Mouse (Mus musculus): ENCODE data around the gene Lima1. TPM values are rescaled to one million over a fixed set of nuclear protein-coding genes. Genes with fewer than 3 reads are reported as not detected.
A peak's percentile ranks its signal among the peaks of the same experiment; 100 is the strongest.
"Not testable (repeated sequence)": the region's sequence is repeated elsewhere in the genome, so short reads cannot be mapped to it uniquely, and the experiment has no call there.

The Lima1 gene
- polyA plus RNA-seq (2012; rRNA removed), result 28.4 and 33.8 TPM in 2 replicates

GRCm38 (mm10) chr15:99875334-99875869 is at the start of gene Lima1:
TSS of gene Lima1 (minus strand) at chr15:99875456.
- no peak for DNase-seq (ENCODE audit: low read depth)

DNA sequence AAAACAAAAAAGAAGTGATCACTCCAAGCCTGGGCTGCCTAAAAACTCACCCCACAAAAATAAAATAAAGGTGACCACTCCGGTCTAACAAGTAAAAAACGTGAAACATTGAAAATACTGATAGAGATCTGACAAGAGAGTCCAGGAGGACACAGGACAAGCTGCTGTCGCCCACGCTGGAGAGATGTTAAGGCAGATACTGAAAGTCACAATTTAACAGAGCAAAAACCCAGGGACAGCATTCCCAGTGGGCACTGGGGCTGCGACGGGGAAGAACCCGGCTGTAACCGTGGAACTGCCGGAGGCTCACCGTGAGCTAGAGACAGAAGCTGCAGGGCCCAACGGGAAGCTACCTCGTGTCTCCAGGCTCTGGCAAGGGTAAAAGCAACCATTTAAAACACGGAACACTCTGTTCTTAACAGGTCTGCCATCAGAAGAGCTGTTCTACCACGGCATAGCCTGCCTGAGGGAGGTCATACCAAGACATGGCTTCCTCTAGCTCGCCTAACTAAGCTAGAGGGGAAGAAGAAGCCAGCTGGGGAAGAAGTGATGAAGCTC is 44.4 kb upstream of the Lima1 start:
- peak; percentile 75 for DNase-seq (ENCODE audit: low read depth)

- DNase-seq (ENCODE audit: low read depth), result no peak
Measured at GRCm38 (mm10) chr15:99917264-99917663, 42.0 kb upstream of the Lima1 start.

DNA sequence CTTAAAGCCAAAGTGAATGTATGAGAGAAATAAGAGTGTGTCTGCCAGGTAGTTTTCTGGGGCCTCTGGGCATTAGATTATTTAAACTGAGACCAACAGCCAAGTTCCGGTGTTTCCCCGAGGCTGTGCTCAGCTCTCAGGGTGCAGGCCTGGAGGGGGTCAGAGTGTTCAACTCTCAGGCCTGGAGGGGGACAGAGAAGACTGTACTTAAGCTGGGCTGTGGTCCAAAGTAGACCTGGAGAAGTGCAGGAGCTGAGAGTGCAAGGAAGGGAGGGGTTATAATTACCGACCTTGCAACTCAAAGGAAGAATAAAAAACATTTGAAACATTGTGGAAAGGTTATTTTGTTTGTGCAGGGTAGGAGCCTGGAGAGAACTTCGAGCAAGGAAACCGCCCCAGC is 39.4 kb upstream of the Lima1 start:
- no peak for DNase-seq (ENCODE audit: low read depth)

DNA sequence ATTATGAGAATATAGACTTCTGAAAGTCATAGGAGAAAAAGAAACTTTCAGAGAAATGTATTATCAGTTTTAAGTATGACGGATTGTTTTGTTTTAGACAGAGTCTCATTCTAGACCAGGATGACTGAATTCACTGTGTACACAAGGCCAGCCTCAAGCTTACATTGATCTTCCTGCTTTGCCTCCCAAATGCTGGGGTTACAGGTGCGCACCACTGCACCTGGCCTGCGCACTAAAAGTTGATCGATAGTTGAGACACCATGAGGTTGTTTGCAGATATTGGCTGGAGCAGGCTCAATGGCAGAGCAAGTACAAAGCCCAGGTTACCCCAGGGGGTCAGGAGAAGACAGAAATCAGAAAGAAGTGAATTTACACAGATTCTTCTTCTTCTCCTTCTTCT is 36.5 kb upstream of the Lima1 start:
- no peak for DNase-seq (ENCODE audit: low read depth)

DNA sequence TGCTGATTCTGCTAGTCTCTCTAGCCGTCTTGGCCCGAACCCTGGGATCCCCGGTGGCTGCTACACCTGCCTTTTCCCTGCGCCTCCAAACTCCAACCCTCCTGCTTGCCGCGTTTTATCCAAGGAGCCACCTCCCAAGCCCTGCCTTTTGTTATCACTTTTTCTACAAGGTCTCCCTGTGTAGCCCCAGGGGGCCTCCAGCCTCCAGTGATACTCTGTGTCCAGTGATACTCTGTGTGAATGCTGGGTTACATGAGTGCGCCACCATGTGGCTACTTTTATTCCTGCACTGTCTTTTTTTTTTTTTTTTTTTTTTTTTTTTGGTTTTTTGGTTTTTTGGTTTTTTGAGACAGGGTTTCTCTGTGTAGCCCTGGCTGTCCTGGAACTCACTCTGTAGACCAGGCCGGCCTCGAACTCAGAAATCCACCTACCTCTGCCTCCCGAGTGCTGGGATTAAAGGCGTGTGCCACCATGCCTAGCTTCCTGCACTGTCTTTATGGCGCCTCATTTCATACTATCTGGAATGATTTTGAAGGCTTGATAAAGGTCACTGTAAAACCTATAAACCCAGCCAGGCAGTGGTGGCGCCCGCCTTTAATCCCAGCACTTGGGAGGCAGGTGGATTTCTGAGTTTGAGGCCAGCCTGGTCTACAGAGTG is 34.2 kb upstream of the Lima1 start:
- not testable (repeated sequence) for DNase-seq (ENCODE audit: low read depth)

GRCm38 (mm10) chr15:99907514-99907913 is 32.3 kb upstream of the Lima1 start:
- no peak for DNase-seq (ENCODE audit: low read depth)

DNA sequence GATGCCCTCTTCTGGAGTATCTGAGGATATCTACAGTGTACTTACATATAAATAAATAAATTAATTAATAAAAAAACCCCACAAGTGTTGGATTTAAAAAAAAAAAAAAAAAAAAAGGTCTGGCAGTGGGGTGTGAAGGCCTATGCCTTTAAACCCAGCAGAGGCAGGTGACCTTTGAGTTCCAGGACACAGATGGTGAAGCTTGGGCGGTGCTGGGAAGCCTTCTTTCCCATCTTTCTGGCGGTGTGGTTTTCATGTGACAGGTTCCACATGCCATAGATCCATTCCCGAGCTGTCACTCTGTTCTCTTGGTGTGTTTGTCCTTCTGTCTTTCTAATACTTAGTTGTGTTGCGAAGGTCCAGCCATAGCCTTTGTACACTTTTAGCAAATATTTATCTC is 31.8 kb upstream of the Lima1 start:
- no peak for DNase-seq (ENCODE audit: low read depth)

- no peak for DNase-seq (ENCODE audit: low read depth)
Measured at GRCm38 (mm10) chr15:99904841-99905240, 29.6 kb upstream of the Lima1 start.

- DNase-seq (ENCODE audit: low read depth), result no peak
Measured at GRCm38 (mm10) chr15:99904333-99904732, 29.1 kb upstream of the Lima1 start.

DNA sequence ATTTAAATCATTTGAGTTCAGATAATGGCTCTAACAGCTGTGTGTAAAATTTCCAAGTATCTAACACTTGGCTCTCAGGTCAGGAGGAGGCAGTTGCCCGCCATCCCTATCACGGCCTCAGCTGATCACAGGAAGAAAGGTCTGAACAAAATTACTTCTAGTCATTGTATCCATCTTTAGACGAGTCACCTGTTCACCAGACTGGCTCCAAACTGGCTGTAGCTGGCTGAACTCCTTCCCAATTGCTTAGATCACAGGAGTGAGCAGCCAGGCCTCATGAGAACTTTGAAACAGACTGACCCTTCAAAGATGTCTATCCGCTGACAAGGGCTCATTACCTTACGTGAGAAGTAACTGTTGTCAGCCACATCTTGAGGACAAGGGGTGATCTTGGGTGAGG is 28.0 kb upstream of the Lima1 start:
- no peak for DNase-seq (ENCODE audit: low read depth)

GRCm38 (mm10) chr15:99902786-99903185 is 27.5 kb upstream of the Lima1 start:
- DNase-seq (ENCODE audit: low read depth), result no peak

GRCm38 (mm10) chr15:99896621-99897020 is 21.4 kb upstream of the Lima1 start:
- no peak for DNase-seq (ENCODE audit: low read depth)

GRCm38 (mm10) chr15:99891355-99891754 is 16.1 kb upstream of the Lima1 start:
- DNase-seq (ENCODE audit: low read depth), result no peak

DNA sequence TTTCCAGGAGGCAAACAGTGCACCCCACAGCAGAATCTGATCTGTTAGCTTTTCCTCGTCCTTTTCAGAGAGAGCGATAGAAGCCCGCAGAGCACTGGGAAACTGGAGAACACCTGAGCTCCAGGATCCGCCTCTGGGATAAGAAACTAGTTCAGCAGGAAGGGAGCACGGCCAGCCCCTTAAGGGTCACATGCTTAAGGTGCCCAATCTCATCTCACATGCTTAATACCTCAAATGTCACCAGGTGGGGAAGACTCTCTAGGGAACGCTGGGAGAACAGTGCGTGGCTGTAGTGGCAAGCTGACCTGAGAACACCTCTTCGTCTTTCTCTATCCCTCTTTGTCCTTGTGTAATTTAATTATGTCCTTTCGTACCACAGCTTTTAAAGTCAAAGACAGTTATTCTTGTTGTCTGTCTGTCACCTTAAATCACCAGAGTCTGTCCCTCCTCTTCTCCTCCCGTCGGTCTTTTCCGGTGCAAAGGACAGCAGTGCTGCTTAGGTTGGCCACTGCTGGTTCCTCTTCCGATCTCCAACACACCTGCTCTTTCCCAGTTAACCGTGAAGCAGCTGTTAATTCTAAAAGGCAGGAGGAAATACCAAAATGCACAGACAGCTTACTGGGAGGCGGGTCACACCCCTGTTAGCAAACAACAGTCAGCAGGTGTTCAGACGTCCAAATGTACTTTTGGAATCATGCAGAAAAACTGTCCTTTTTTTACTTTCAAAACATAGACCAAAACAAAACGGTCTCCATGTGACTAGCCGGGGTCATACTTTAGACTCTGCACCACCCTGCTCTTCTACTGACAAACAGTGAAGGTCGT is 15.4 kb upstream of the Lima1 start:
- DNase-seq (ENCODE audit: low read depth), result no peak

- no peak for DNase-seq (ENCODE audit: low read depth)
Measured at GRCm38 (mm10) chr15:99889275-99889874, 14.1 kb upstream of the Lima1 start.

DNA sequence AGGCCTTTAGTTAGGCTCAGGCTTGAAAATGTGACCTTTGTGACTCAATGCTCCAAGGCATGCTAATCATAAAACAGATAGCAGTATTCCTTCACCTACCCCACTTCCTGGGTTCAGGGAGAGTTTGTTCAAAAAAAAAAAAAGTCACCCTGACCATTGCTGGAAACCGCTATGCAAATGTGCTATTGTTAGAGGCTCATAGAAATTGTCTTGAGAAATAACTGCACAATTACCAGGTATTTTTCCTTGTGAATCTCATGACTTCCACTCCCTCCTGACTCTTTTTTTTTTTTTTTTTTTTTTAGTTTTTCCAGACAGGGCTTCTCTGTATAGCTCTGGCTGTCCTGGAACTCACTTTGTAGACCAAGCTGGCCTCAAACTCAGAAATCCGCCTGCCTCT is 11.9 kb upstream of the Lima1 start:
- not testable (repeated sequence) for DNase-seq (ENCODE audit: low read depth)

DNA sequence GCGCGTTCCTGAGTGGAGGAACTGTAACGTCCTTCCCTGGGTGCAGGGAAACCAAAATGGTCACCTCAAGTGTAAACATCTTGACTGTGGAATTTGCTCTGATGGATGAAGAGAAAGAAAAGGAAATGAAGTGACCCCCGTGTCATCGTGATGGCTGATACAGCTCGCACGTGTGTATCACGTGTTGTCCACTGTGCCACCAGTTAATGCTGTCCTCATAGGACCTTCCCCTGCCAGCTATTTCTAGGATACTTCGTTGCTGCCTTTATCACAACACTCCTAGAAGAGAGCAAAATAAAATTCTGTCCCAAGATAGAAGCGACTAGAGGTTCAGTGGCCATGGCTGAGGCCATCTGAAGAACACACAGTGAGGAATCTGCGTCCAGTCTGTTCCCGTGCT is 8.8 kb upstream of the Lima1 start:
- no peak for DNase-seq (ENCODE audit: low read depth)

DNA sequence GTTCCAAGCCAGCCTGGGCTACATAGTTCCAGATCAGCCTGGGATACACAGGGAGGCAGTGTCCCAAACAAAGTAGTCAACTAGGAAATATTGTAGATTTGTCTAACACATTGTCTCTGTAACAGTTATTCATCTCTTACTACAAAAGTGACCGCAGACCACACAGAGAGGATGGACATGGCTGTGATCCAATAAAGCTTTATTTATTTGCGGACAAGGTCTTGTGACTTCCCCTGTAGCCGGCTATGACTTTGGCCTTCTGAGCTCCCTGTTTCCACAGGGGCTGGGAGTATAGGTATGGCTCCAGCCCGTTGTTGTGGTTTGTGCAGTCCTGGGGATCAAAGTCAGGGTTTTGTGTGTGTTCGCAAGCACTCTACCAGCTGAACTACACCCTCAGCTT is 3.3 kb upstream of the Lima1 start:
- DNase-seq (ENCODE audit: low read depth), result no peak

DNA sequence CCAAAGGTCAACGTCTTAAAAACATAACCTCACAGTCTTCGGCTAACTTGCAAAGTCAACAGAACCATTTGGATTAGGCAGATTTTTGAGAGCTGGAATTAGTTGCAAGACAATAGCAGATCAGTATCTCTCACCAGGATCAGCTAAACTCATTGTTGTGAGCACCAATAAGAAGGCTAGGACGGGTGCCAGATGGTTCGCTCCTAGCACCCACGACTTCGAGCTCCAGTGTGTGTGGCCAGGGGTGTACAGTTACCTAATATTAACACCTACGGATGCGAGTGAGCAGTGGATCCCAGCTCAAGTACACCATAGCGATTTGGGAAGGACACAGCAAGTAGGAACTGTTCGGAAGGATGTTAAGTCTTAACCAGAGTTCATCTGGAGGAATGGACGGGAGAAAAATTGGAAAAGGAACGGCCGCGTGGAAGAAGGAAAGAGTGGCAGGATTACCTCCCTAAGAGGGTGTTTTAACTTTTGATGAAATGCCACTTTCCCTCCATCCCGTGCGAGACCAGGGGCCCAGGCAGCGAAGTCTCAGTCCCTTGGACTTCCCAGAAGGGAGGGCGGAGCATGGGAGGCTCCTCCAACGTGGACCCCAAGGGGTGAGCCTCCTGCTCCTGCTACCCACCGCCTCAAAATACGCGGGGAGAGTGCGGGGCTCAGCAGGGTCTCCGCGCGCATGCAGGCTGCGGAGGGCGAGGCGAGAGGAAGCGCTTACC is 483 bp downstream of the Lima1 start:
- DNase-seq (ENCODE audit: low read depth), result no peak

DNA sequence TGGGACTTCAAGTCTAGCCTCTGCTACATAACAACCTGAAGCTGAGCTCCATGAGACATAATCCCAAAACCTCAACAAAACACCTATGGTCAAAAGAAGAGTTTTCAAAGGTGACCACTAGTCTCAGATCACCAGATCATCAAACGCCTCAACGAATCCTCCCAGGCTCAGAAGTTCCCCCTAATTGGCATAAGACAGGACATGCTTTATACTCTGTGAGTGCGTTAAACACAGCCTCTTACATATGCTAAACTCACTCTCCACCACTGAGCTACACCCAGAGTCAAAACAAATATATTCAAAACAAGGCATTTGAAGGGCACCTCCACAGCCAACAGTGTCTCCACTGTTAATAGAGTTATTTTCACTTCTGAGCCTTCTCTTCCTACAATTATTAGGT is 2.7 kb downstream of the Lima1 start:
- DNase-seq (ENCODE audit: low read depth), result no peak

DNA sequence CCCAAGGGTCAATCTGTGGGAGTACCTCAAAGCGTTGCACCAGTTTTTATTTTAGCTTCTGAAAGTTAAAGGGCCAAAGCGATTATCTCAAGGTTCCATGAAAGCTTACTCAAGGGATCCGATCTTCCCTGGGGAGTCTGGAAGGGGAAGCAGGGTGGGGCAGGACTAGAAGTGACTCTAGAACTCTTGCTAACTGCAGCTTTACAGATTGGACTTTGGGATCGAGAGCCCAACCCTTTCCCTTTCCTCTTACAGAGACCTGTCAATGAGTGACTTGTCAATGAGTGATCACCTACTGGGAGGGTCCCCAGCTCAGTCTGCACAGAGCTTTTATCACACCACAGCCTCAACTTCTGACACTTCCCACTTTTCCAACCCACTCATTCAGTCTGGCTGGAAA is 7.6 kb downstream of the Lima1 start:
- no peak for DNase-seq (ENCODE audit: low read depth)

All from gonadal fat pad, adult 2 months (tissue).